Mouse (Mus musculus) kidney, embryonic 15.5 days (tissue): ENCODE results near the gene Lactbl1. TPM values are rescaled to one million over a fixed set of nuclear protein-coding genes. Genes with fewer than 3 reads are reported as not detected.

Experiments
- ATAC-seq: fragments of 200-750 bp; cut with Nextera tagmentation; replicated peaks from 2 replicates; pipeline ENCODE4 v1.8.0; 2017; ENCODE audit warnings: moderate TSS enrichment; ENCODE audit not compliant: low FRiP score
- H3K27ac ChIP-seq: fragments of 300-500 bp; sonication (generic); 2 replicates; pipeline ENCODE4 v1.5.1; 2015; ENCODE audit warnings: mild to moderate bottlenecking, inconsistent platforms
- H3K27me3 ChIP-seq: fragments of 300-500 bp; sonication (generic); 2 replicates; pipeline ENCODE4 v1.6.1; 2015; ENCODE audit warnings: inconsistent platforms
- H3K36me3 ChIP-seq: fragments of 300-500 bp; sonication (generic); 2 replicates; pipeline ENCODE4 v1.6.1; 2015; ENCODE audit warnings: inconsistent platforms
- H3K4me1 ChIP-seq: fragments of 300-500 bp; sonication (generic); 2 replicates; pipeline ENCODE4 v1.6.1; 2015; ENCODE audit warnings: inconsistent platforms
- H3K4me2 ChIP-seq: fragments of 300-500 bp; sonication (generic); 2 replicates; pipeline ENCODE4 v1.6.1; 2015; ENCODE audit warnings: moderate library complexity, mild to moderate bottlenecking, inconsistent platforms
- H3K4me3 ChIP-seq: fragments of 300-500 bp; sonication (generic); replicated peaks from 2 replicates; pipeline ENCODE4 v1.5.1; 2015; ENCODE audit warnings: mild to moderate bottlenecking, inconsistent platforms
- H3K9ac ChIP-seq: fragments of 300-500 bp; sonication (generic); 2 replicates; pipeline ENCODE4 v1.6.1; 2015; ENCODE audit warnings: mild to moderate bottlenecking, inconsistent platforms
- H3K9me3 ChIP-seq: fragments of 300-500 bp; sonication (generic); replicated peaks from 2 replicates; pipeline ENCODE4 v1.6.1; 2016; ENCODE audit warnings: inconsistent platforms
- WGBS: fragments of 180-500 bp; shearing (Covaris S2); methylation state at CpG from one replicate; pipeline ENCODE4 v1.1.7; 2015; ENCODE audit warnings: mixed read lengths; 5-methylcytosine and 5-hydroxymethylcytosine counted together
- polyA plus RNA-seq: library from polyadenylated mRNA; unstranded; fragments of >200 nt; fragmentation: Nextera tagmentation; extraction: Ambion mirVana; gene quantifications from 2 replicates; pipeline ENCODE4 v1.2.1, GENCODE M21; 2015

Lactbl1 gene
- polyA plus RNA-seq, 1 experiment from 2014 or later: not detected

- WGBS: 2% methylated on average over 76 of the region's 76 CpGs
- Histone ChIP-seq H3K27ac (no peak overlapping the region), H3K4me2 (peak overlapping the region; percentile 79), H3K27me3 (peaks cover 45% of the 10 kb centered on the region), H3K9me3 (no peaks in the 10 kb centered on the region), H3K4me3 (peak overlapping the region; percentile 48), H3K9ac (peak overlapping the region; percentile 34), H3K36me3 (no peaks in the 10 kb centered on the region), H3K4me1 (peaks cover 24% of the 10 kb centered on the region)
- peak; percentile 46 for ATAC-seq
These were observed 15.3 kb downstream of the Lactbl1 start for GRCm38 (mm10) chr4:136637563-136638229.

GRCm38 (mm10) chr4:136638230-136638750 is 15.9 kb downstream of the Lactbl1 start:
- Histone ChIP-seq H3K4me3 (no peak overlapping the region; the same call in 1 of the 2 replicates), H3K36me3 (no peaks in the 10 kb centered on the region), H3K27me3 (peaks cover 45% of the 10 kb centered on the region), H3K9me3 (no peaks in the 10 kb centered on the region), H3K9ac (no peak overlapping the region), H3K4me1 (peaks cover 24% of the 10 kb centered on the region), H3K27ac (no peak overlapping the region), H3K4me2 (peak overlapping the region; percentile 79)
- peak; percentile 33; the same call in 1 of the 2 replicates for ATAC-seq
- WGBS: 41% methylated on average over 7 of the region's 7 CpGs

GRCm38 (mm10) chr4:136638890-136639289 is 16.5 kb downstream of the Lactbl1 start:
- H3K9ac ChIP-seq: no peak overlapping the region
- peak overlapping the region; percentile 44 for H3K4me2 ChIP-seq
- no peaks in the 10 kb centered on the region for H3K36me3 ChIP-seq
- H3K4me3 ChIP-seq: peak overlapping the region; percentile 24; the same call in 1 of the 2 replicates
- H3K27me3 ChIP-seq: peaks cover 45% of the 10 kb centered on the region
- no peak; the same call in 1 of the 2 replicates for ATAC-seq
- H3K27ac ChIP-seq: 0 out of 2 replicates have a peak overlapping the region, but pooled peaks have one; percentile 18
- WGBS: 12% methylated on average over 10 of the region's 10 CpGs
- no peaks in the 10 kb centered on the region for H3K9me3 ChIP-seq
- peaks cover 24% of the 10 kb centered on the region for H3K4me1 ChIP-seq

GRCm38 (mm10) chr4:136648922-136649479 is 26.6 kb downstream of the Lactbl1 start:
- Histone ChIP-seq H3K27ac (peak overlapping the region; percentile 63), H3K4me1 (peaks cover 37% of the 10 kb centered on the region), H3K36me3 (no peaks in the 10 kb centered on the region; the same call in 1 of the 2 replicates), H3K9ac (no peak overlapping the region), H3K4me3 (peak overlapping the region; percentile 6; the same call in 1 of the 2 replicates), H3K4me2 (peak overlapping the region; percentile 50), H3K27me3 (no peaks in the 10 kb centered on the region), H3K9me3 (0 out of 2 replicates have a peak, but pooled peaks cover 4% of the 10 kb centered on the region)
- ATAC-seq: peak; percentile 72
- 4% methylated on average over 11 of the region's 11 CpGs for WGBS

GRCm38 (mm10) chr4:136649480-136650196 is 27.2 kb downstream of the Lactbl1 start:
- Histone ChIP-seq H3K36me3 (peaks cover 2% of the 10 kb centered on the region; the same call in 1 of the 2 replicates), H3K4me2 (peak overlapping the region; percentile 50), H3K27me3 (no peaks in the 10 kb centered on the region), H3K27ac (peak overlapping the region; percentile 63), H3K9me3 (0 out of 2 replicates have a peak, but pooled peaks cover 4% of the 10 kb centered on the region), H3K9ac (no peak overlapping the region), H3K4me1 (peaks cover 37% of the 10 kb centered on the region), H3K4me3 (peak overlapping the region; percentile 6; the same call in 1 of the 2 replicates)
- peak; percentile 73 for ATAC-seq
- 30% methylated on average over 13 of the region's 13 CpGs for WGBS

- Histone ChIP-seq H3K27me3 (no peaks in the 10 kb centered on the region), H3K9me3 (0 out of 2 replicates have a peak, but pooled peaks cover 4% of the 10 kb centered on the region), H3K4me3 (no peak overlapping the region), H3K4me2 (peak overlapping the region; percentile 50; the same call in 1 of the 2 replicates), H3K4me1 (peaks cover 37% of the 10 kb centered on the region), H3K9ac (no peak overlapping the region), H3K27ac (peak overlapping the region; percentile 63; the same call in 1 of the 2 replicates), H3K36me3 (peaks cover 5% of the 10 kb centered on the region; the same call in 1 of the 2 replicates)
- ATAC-seq: 0 out of 2 replicates have a peak, but pooled peaks have one; percentile 13
- 52% methylated on average over 8 of the region's 8 CpGs for WGBS
These were observed 27.8 kb downstream of the Lactbl1 start for GRCm38 (mm10) chr4:136650261-136650660.

- H3K27ac ChIP-seq: no peak overlapping the region
- H3K27me3 ChIP-seq: no peaks in the 10 kb centered on the region
- 60% methylated on average over 3 of the region's 3 CpGs for WGBS
- no peak overlapping the region for H3K4me2 ChIP-seq
- H3K4me1 ChIP-seq: peaks cover 37% of the 10 kb centered on the region
- no peak overlapping the region for H3K4me3 ChIP-seq
- no peak for ATAC-seq
- peaks cover 11% of the 10 kb centered on the region for H3K36me3 ChIP-seq
- H3K9ac ChIP-seq: no peak overlapping the region
- H3K9me3 ChIP-seq: 0 out of 2 replicates have a peak, but pooled peaks cover 4% of the 10 kb centered on the region
These were observed 29.0 kb downstream of the Lactbl1 start for GRCm38 (mm10) chr4:136651357-136651811.

- no peak overlapping the region for H3K4me2 ChIP-seq
- no peak for ATAC-seq
- H3K9me3 ChIP-seq: 0 out of 2 replicates have a peak, but pooled peaks cover 1% of the 10 kb centered on the region
- WGBS: 84% methylated on average over 13 of the region's 13 CpGs
- H3K36me3 ChIP-seq: peaks cover 17% of the 10 kb centered on the region
- no peaks in the 10 kb centered on the region for H3K27me3 ChIP-seq
- no peak overlapping the region for H3K9ac ChIP-seq
- no peak overlapping the region for H3K4me3 ChIP-seq
- H3K27ac ChIP-seq: no peak overlapping the region
- H3K4me1 ChIP-seq: peaks cover 37% of the 10 kb centered on the region
These were observed 29.6 kb downstream of the Lactbl1 start for GRCm38 (mm10) chr4:136651882-136652527.

GRCm38 (mm10) chr4:136652528-136652910 is 30.1 kb downstream of the Lactbl1 start:
- peaks cover 21% of the 10 kb centered on the region for H3K36me3 ChIP-seq
- no peak overlapping the region for H3K4me3 ChIP-seq
- no peak overlapping the region for H3K4me2 ChIP-seq
- peaks cover 37% of the 10 kb centered on the region for H3K4me1 ChIP-seq
- H3K9me3 ChIP-seq: no peaks in the 10 kb centered on the region
- H3K9ac ChIP-seq: no peak overlapping the region
- no peak for ATAC-seq
- H3K27ac ChIP-seq: no peak overlapping the region
- WGBS: 66% methylated on average over 11 of the region's 11 CpGs
- H3K27me3 ChIP-seq: no peaks in the 10 kb centered on the region

- ATAC-seq: no peak
- no peak overlapping the region for H3K27ac ChIP-seq
- H3K4me3 ChIP-seq: no peak overlapping the region
- peaks cover 21% of the 10 kb centered on the region for H3K36me3 ChIP-seq
- no peaks in the 10 kb centered on the region for H3K9me3 ChIP-seq
- H3K9ac ChIP-seq: no peak overlapping the region
- H3K4me1 ChIP-seq: peaks cover 37% of the 10 kb centered on the region
- no peaks in the 10 kb centered on the region for H3K27me3 ChIP-seq
- no peak overlapping the region for H3K4me2 ChIP-seq
- 60% methylated on average over 6 of the region's 6 CpGs for WGBS
These were observed 30.6 kb downstream of the Lactbl1 start for GRCm38 (mm10) chr4:136653019-136653418.

- Histone ChIP-seq H3K9ac (no peak overlapping the region), H3K4me1 (peaks cover 32% of the 10 kb centered on the region), H3K36me3 (peaks cover 26% of the 10 kb centered on the region), H3K9me3 (no peaks in the 10 kb centered on the region), H3K4me3 (no peak overlapping the region), H3K27ac (no peak overlapping the region), H3K27me3 (no peaks in the 10 kb centered on the region), H3K4me2 (no peak overlapping the region)
- 80% methylated on average over 10 of the region's 10 CpGs for WGBS
- no peak for ATAC-seq
These were observed 31.3 kb downstream of the Lactbl1 start for GRCm38 (mm10) chr4:136653692-136654234.
